Mouse (Mus musculus) midbrain, postnatal 0 days (tissue): ENCODE results near the gene Hmbs. TPM values are rescaled to one million over a fixed set of nuclear protein-coding genes. Genes with fewer than 3 reads are reported as not detected.
"Not testable (repeated sequence)": the region's sequence is repeated elsewhere in the genome, so short reads cannot be mapped to it uniquely, and the experiment has no call there.

Experiments used
- ATAC-seq: fragments of 200-750 bp; cut with Nextera tagmentation; 2 replicates; pipeline ENCODE4 v1.8.0; 2017; ENCODE audit warnings: moderate number of reproducible peaks, mild to moderate bottlenecking, moderate TSS enrichment, moderate library complexity; ENCODE audit not compliant: low FRiP score
- DNase-seq: peaks from one replicate; pipeline ENCODE4 v3.0.0-alpha.2; 2015; ENCODE audit warnings: low spot score
- H3K27ac ChIP-seq: fragments of 300-500 bp; sonication (generic); 2 replicates; pipeline ENCODE4 v1.5.1; 2014; ENCODE audit warnings: low read depth, mild to moderate bottlenecking, low read length, mixed read lengths
- H3K27me3 ChIP-seq: fragments of 300-500 bp; sonication (generic); 2 replicates; pipeline ENCODE4 v1.6.1; 2014; ENCODE audit warnings: low read length, control low read depth, mixed read lengths; ENCODE audit not compliant: insufficient read depth
- H3K36me3 ChIP-seq: fragments of 300-500 bp; sonication (generic); 2 replicates; pipeline ENCODE4 v1.6.1; 2014; ENCODE audit warnings: low read length, control low read depth, mixed read lengths; ENCODE audit not compliant: insufficient read depth
- H3K4me1 ChIP-seq: fragments of 300-500 bp; sonication (generic); 2 replicates; pipeline ENCODE4 v1.6.1; 2014; ENCODE audit warnings: mild to moderate bottlenecking, control low read depth, antibody characterized with exemption, low read length, mixed read lengths; ENCODE audit not compliant: insufficient read depth
- H3K4me2 ChIP-seq: fragments of 300-500 bp; sonication (generic); 2 replicates; pipeline ENCODE4 v1.6.1; 2014; ENCODE audit warnings: low read depth, mild to moderate bottlenecking, low read length, mixed read lengths; ENCODE audit not compliant: poor library complexity, severe bottlenecking
- H3K4me3 ChIP-seq: fragments of 300-500 bp; sonication (generic); 2 replicates; pipeline ENCODE4 v1.5.1; 2014; ENCODE audit warnings: low read depth, mild to moderate bottlenecking, low read length, moderate library complexity
- H3K9ac ChIP-seq: fragments of 300-500 bp; sonication (generic); replicated peaks from 2 replicates; pipeline ENCODE4 v1.6.1; 2014; ENCODE audit warnings: mild to moderate bottlenecking, low read length, moderate library complexity, mixed read lengths; ENCODE audit not compliant: poor library complexity, severe bottlenecking
- H3K9me3 ChIP-seq: fragments of 300-500 bp; sonication (generic); 2 replicates; pipeline ENCODE4 v1.6.1; 2016; ENCODE audit warnings: low read length, control low read depth
- CTCF ChIP-seq: IDR thresholded peaks from 2 replicates; pipeline ENCODE4 v1.5.1; 2016; ENCODE audit warnings: antibody characterized with exemption, mild to moderate bottlenecking
- WGBS: fragments of 180-500 bp; shearing (Covaris S2); extraction: QIAGEN DNeasy Blood & Tissue Kit; methylation state at CpG from one replicate; pipeline ENCODE4 v1.1.7; 2014; 5-methylcytosine and 5-hydroxymethylcytosine counted together
- polyA plus RNA-seq: library from polyadenylated mRNA; unstranded; fragments of >200 nt; fragmentation: Nextera tagmentation; extraction: Ambion mirVana; gene quantifications from 2 replicates; pipeline ENCODE4 v1.2.1, GENCODE M21; 2015
- total RNA-seq: library from RNA; depleted of rRNA; stranded (reverse); fragments of >200 nt; gene quantifications from 2 replicates; pipeline ENCODE4 v1.2.3, GENCODE M21; 2014

Gene Hmbs
- total and polyA plus RNA-seq, 2 experiments from 2014 or later, result 30.1 to 55.5 TPM

DNA sequence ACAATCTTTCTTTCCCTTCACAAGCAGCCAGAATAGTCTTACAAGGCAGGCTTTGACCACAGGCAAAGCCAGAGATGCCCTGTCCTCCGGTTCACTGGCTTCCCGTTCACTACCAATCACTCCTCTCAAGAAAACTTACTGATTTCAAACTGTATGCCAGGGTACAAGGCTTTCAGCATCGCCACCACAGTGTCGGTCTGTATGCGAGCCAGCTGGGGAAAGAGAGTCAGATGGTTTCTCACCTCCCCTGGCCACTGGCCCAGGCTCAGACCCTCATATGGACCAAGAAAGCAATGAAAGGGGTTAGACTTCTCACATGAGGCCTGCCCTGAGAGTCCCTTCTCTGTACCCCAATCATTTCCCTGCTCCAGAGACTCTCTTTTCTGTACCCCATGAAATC is 2.5 kb downstream of the Hmbs start:
- no peak overlapping the region for H3K4me2 ChIP-seq
- TF ChIP-seq CTCF, result no peak
- no peak for DNase-seq
- no peaks in the 10 kb centered on the region for H3K27me3 ChIP-seq
- 93% methylated on average over 5 of the region's 5 CpGs for WGBS
- ATAC-seq, result no peak
- no peaks in the 10 kb centered on the region for H3K9me3 ChIP-seq
- H3K9ac ChIP-seq, result no peak overlapping the region
- H3K36me3 ChIP-seq, result peaks cover 10% of the 10 kb centered on the region
- H3K4me1 ChIP-seq, result peaks cover 14% of the 10 kb centered on the region; the same call in 1 of the 2 replicates
- H3K4me3 ChIP-seq, result no peak overlapping the region
- H3K27ac ChIP-seq, result no peak overlapping the region

DNA sequence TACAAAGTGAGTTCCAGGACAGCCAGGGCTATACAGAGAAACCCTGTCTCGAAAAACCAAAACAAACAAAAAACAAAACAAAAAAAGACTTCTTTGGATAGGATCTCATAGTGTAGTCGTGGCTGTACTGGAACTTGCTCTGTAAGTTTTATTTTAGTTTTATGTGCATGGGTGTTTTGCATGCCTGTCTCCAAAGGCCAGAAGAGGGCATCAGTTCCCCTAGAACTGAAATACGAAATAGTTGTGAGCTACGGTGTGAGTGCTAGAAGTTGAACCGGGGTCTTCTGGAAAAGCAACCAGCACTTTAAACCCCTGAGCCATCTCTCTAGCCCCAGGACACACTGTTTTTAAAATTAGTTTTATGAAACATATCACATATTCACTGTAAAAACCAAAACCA is 5.5 kb downstream of the Hmbs start:
- 81% methylated on average over 5 of the region's 5 CpGs for WGBS
- no peak for DNase-seq
- TF ChIP-seq CTCF, result peak; percentile 40
- H3K27ac ChIP-seq, result no peak overlapping the region
- H3K9ac ChIP-seq, result no peak overlapping the region
- peaks cover 14% of the 10 kb centered on the region; the same call in 1 of the 2 replicates for H3K4me1 ChIP-seq
- no peak for ATAC-seq
- no peak overlapping the region for H3K4me2 ChIP-seq
- H3K4me3 ChIP-seq, result no peak overlapping the region
- no peaks in the 10 kb centered on the region for H3K27me3 ChIP-seq
- H3K9me3 ChIP-seq, result no peaks in the 10 kb centered on the region
- H3K36me3 ChIP-seq, result peaks cover 9% of the 10 kb centered on the region

DNA sequence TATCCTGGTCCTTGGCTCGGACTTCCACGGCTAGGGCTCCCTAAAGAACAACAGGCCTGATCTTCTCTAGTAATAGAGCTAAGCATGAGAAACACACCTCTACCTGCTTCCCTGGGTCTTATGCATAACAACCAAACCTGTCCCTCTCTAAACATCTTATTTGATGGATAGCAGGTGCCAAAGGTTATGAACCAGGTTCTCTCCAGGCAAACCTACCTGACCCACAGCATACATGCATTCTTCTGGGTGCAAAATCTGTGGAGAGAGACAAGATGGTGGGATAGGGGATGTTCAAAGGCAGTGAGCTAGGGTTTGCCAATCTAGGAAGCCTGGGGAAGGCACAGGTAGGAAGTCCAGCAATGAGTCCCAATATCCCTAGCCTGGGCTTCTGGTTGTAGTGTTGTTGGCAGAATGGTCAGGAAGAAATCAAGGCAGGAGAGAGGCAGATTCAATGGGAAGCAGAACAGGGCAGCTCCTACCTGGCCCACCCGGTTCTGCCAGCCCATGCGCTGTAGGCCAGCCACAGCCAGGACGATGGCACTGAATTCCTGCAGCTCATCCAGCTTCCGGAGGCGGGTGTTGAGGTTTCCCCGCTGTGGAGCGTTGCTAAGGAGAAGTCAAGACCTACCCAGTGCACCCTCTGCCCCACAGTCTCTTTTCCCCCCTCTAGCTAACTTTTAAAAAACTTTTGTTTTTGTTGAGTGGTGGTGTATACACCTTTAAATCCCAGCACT is 6.4 kb downstream of the Hmbs start:
- WGBS, result 59% methylated on average over 9 of the region's 9 CpGs
- Histone ChIP-seq H3K9ac (no peak overlapping the region; the same call in 1 of the 2 replicates), H3K4me2 (no peak overlapping the region; the same call in 1 of the 2 replicates), H3K4me3 (no peak overlapping the region), H3K27ac (no peak overlapping the region), H3K9me3 (no peaks in the 10 kb centered on the region), H3K27me3 (no peaks in the 10 kb centered on the region), H3K36me3 (peaks cover 19% of the 10 kb centered on the region), H3K4me1 (peaks cover 6% of the 10 kb centered on the region; the same call in 1 of the 2 replicates)
- no peak for ATAC-seq
- no peak for TF ChIP-seq CTCF
- DNase-seq, result no peak

DNA sequence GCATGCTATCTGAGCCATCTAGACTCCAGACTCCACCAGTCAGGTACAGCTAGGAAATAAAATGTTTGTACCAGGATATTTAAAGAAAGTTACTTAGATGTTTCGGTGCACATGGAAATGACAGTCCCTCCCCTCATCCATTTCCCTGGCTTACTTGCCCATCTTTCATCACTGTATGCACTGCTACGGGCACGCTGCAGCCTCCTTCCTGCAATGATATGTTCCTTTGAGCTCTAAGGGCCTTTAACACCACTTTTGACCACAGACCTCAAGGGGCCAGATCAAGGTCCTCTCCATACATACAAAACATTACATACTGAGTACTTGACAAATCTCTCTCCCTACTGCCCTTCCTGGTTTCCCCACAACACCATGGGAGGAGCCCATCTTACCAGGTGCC is 7.1 kb downstream of the Hmbs start:
- no peak overlapping the region for H3K27ac ChIP-seq
- H3K4me1 ChIP-seq, result peaks cover 5% of the 10 kb centered on the region; the same call in 1 of the 2 replicates
- peak overlapping the region; percentile 86; the same call in 1 of the 2 replicates for H3K4me2 ChIP-seq
- no peak overlapping the region for H3K4me3 ChIP-seq
- no peaks in the 10 kb centered on the region for H3K27me3 ChIP-seq
- no peak for ATAC-seq
- no peak for TF ChIP-seq CTCF
- 84% methylated on average over 3 of the region's 3 CpGs for WGBS
- 0 out of 2 replicates have a peak overlapping the region, but pooled peaks have one; percentile 14 for H3K9ac ChIP-seq
- DNase-seq, result no peak
- no peaks in the 10 kb centered on the region for H3K9me3 ChIP-seq
- H3K36me3 ChIP-seq, result peaks cover 22% of the 10 kb centered on the region

DNA sequence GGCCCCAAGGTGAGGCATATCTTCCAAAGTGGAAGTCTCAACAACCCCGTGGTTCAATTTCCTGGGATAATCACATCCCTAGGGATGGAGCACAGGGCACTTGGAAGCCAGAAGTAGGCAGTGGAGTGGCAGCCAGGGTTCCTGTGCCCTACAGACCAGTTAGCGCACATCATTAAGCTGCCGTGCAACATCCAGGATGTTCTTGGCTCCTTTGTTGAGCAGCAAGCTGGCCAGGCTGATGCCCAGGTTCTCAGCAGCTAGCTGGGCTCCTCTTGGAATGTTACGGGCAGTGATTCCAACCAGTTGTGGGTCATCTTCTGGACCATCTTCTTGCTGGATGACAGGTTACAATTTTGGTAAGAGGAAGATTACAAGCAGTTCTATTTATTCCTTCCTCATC is 7.5 kb downstream of the Hmbs start:
- not testable (repeated sequence) for H3K4me3 ChIP-seq, H3K4me1 ChIP-seq, H3K9me3 ChIP-seq, ATAC-seq, H3K27me3 ChIP-seq, DNase-seq, H3K27ac ChIP-seq, H3K9ac ChIP-seq
- 28% methylated on average over 4 of the region's 4 CpGs for WGBS
- Histone ChIP-seq H3K4me2 (peak overlapping the region; percentile 86; the same call in 1 of the 2 replicates), H3K36me3 (peaks cover 26% of the 10 kb centered on the region)

DNA sequence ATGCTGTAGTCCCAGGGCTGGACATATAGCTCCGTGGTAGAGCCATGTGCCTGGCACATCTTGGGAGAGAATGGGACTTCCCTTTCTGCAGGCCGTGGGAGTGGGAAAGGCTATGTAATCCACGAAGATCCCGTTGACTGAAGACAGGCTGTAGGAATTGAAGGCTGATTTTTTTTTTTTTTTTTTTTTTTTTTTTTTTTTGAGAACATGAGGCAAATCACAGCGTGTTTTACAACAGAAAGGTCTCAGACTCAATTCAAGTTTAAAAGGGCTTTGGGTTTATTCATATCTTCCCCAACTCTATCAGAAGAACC is 8.0 kb downstream of the Hmbs start:
- peaks cover 28% of the 10 kb centered on the region for H3K36me3 ChIP-seq
- H3K4me2 ChIP-seq, result peak overlapping the region; percentile 86
- ATAC-seq (no peak), DNase-seq (no peak)
- H3K4me3 ChIP-seq, result peak overlapping the region; percentile 87
- H3K27me3 ChIP-seq, result no peaks in the 10 kb centered on the region
- H3K4me1 ChIP-seq, result peaks cover 5% of the 10 kb centered on the region; the same call in 1 of the 2 replicates
- WGBS, result 3% methylated on average over 5 of the region's 5 CpGs
- peak overlapping the region; percentile 85; the same call in 1 of the 2 replicates for H3K27ac ChIP-seq
- peak overlapping the region; percentile 90 for H3K9ac ChIP-seq
- no peak for TF ChIP-seq CTCF
- no peaks in the 10 kb centered on the region for H3K9me3 ChIP-seq
